Mouse (Mus musculus) limb, embryonic 14.5 days (tissue): Measurements from ENCODE around the gene Trim65. TPM values are rescaled to one million over a fixed set of nuclear protein-coding genes. Genes with fewer than 3 reads are reported as not detected.

Source experiments
- ATAC-seq: fragments of 200-750 bp; cut with Nextera tagmentation; 2 replicates; pipeline ENCODE4 v1.8.0; 2017; ENCODE audit warnings: low read depth, moderate number of reproducible peaks, moderate TSS enrichment; ENCODE audit not compliant: low FRiP score
- DNase-seq: peaks from one replicate; pipeline ENCODE4 v3.0.0-alpha.2; 2015; ENCODE audit warnings: low spot score
- H3K27ac ChIP-seq: fragments of 300-500 bp; sonication (generic); replicated peaks from 2 replicates; pipeline ENCODE4 v1.5.1; 2014; ENCODE audit warnings: low read depth, mild to moderate bottlenecking, low read length, moderate library complexity, mixed read lengths
- H3K27me3 ChIP-seq: fragments of 300-500 bp; sonication (generic); 2 replicates; pipeline ENCODE4 v1.6.1; 2014; ENCODE audit warnings: low read length, mixed read lengths; ENCODE audit not compliant: control insufficient read depth, insufficient read depth
- H3K36me3 ChIP-seq: fragments of 300-500 bp; sonication (generic); 2 replicates; pipeline ENCODE4 v1.6.1; 2014; ENCODE audit warnings: mild to moderate bottlenecking, low read length, moderate library complexity, mixed read lengths; ENCODE audit not compliant: control insufficient read depth, insufficient read depth
- H3K4me1 ChIP-seq: fragments of 300-500 bp; sonication (generic); 2 replicates; pipeline ENCODE4 v1.6.1; 2014; ENCODE audit warnings: antibody characterized with exemption, low read length, mixed read lengths; ENCODE audit not compliant: control insufficient read depth, insufficient read depth
- H3K4me2 ChIP-seq: fragments of 300-500 bp; sonication (generic); replicated peaks from 2 replicates; pipeline ENCODE4 v1.6.1; 2014; ENCODE audit warnings: low read depth, mild to moderate bottlenecking, low read length, moderate library complexity; ENCODE audit not compliant: severe bottlenecking
- H3K4me3 ChIP-seq: fragments of 300-500 bp; sonication (generic); replicated peaks from 2 replicates; pipeline ENCODE4 v1.5.1; 2014; ENCODE audit warnings: low read length
- H3K9ac ChIP-seq: fragments of 300-500 bp; sonication (generic); 2 replicates; pipeline ENCODE4 v1.6.1; 2014; ENCODE audit warnings: mild to moderate bottlenecking, low read depth, low read length, moderate library complexity; ENCODE audit not compliant: severe bottlenecking
- H3K9me3 ChIP-seq: fragments of 300-500 bp; sonication (generic); 2 replicates; pipeline ENCODE4 v1.6.1; 2016; ENCODE audit warnings: low read length; ENCODE audit not compliant: control insufficient read depth
- POLR2A ChIP-seq: fragments of 200-500 bp; IDR thresholded peaks from 2 replicates; pipeline ENCODE4 v1.8.0; 2012; ENCODE audit warnings: inconsistent platforms, mild to moderate bottlenecking, moderate library complexity, borderline replicate concordance; ENCODE audit not compliant: insufficient read depth, insufficient read length; ENCODE audit errors: extremely low read depth
- WGBS: fragments of 180-500 bp; shearing (Covaris S2); extraction: QIAGEN DNeasy Blood & Tissue Kit; methylation state at CpG from one replicate; pipeline ENCODE4 v1.1.7; 2014; 5-methylcytosine and 5-hydroxymethylcytosine counted together
- polyA plus RNA-seq, 2 experiments: library from polyadenylated mRNA; depleted of rRNA in 1 of 2; stranded (reverse) in 1 of 2; unstranded in 1 of 2; fragments of >200 nt; fragmentation: Nextera tagmentation in 1 of 2; extraction: Ambion mirVana in 1 of 2; gene quantifications; 2 replicates each; pipeline versions ENCODE4 v1.2.1 to v1.2.3; 2012 to 2014

Gene Trim65
- polyA plus RNA-seq, 2 experiments = 3.1 to 4.9 TPM

- no peaks in the 10 kb centered on the region for H3K27me3 ChIP-seq
- DNase-seq (no peak), ATAC-seq (no peak)
- peak overlapping the region; percentile 77 for H3K9ac ChIP-seq
- no peak for TF ChIP-seq POLR2A
- 84% methylated on average over 15 of the region's 15 CpGs for WGBS
- H3K9me3 ChIP-seq = no peaks in the 10 kb centered on the region
- peak overlapping the region; percentile 70 for H3K4me2 ChIP-seq
- H3K36me3 ChIP-seq = peaks cover 32% of the 10 kb centered on the region
- H3K27ac ChIP-seq = peak overlapping the region; percentile 89; the same call in 1 of the 2 replicates
- peaks cover 22% of the 10 kb centered on the region for H3K4me1 ChIP-seq
- H3K4me3 ChIP-seq = peak overlapping the region; percentile 58
These were observed 632 bp upstream of the Trim65 start for GRCm38 (mm10) chr11:116131349-116132170.

DNA sequence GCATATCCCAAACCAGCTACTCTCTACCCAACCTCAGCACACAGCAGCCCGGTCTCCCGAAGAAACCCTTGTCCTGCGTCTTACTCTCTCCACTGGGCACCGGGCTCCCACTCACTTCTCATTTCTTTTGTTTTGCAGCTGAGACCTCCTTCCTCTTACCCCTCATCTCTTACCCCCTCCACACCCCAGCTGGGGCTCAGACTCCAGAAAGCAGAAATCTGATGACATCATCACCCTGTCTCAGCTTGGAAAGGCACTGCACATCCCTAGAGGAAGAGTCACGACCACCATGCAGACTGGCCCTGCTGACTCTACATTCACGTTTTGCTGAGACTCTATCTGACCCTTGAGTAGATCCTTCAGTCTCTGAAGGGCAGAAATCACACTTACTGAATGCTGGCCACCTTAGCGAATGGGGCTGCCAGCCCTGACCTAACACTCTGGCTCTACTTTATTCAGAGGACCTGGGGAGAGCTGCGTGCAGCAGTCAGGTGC lies 888 bp downstream of the Trim65 start:
- 49% methylated on average over 8 of the region's 8 CpGs for WGBS
- Histone ChIP-seq H3K36me3 (peaks cover 39% of the 10 kb centered on the region), H3K4me2 (peak overlapping the region; percentile 70), H3K4me3 (peak overlapping the region; percentile 58), H3K9ac (peak overlapping the region; percentile 77), H3K27ac (peak overlapping the region; percentile 89; the same call in 1 of the 2 replicates), H3K4me1 (peaks cover 23% of the 10 kb centered on the region), H3K9me3 (no peaks in the 10 kb centered on the region), H3K27me3 (no peaks in the 10 kb centered on the region)
- DNase-seq (no peak), ATAC-seq (peak; percentile 9; the same call in 1 of the 2 replicates)
- no peak for TF ChIP-seq POLR2A

GRCm38 (mm10) chr11:116129091-116129790 lies 1.7 kb downstream of the Trim65 start:
- H3K4me1 ChIP-seq = peaks cover 23% of the 10 kb centered on the region
- WGBS = 87% methylated on average over 9 of the region's 9 CpGs
- H3K27ac ChIP-seq = no peak overlapping the region
- no peaks in the 10 kb centered on the region for H3K9me3 ChIP-seq
- no peak overlapping the region for H3K9ac ChIP-seq
- TF ChIP-seq POLR2A = no peak
- no peak overlapping the region for H3K4me3 ChIP-seq
- peaks cover 31% of the 10 kb centered on the region for H3K36me3 ChIP-seq
- DNase-seq (no peak), ATAC-seq (no peak)
- H3K4me2 ChIP-seq = no peak overlapping the region; the same call in 1 of the 2 replicates
- no peaks in the 10 kb centered on the region for H3K27me3 ChIP-seq

DNA sequence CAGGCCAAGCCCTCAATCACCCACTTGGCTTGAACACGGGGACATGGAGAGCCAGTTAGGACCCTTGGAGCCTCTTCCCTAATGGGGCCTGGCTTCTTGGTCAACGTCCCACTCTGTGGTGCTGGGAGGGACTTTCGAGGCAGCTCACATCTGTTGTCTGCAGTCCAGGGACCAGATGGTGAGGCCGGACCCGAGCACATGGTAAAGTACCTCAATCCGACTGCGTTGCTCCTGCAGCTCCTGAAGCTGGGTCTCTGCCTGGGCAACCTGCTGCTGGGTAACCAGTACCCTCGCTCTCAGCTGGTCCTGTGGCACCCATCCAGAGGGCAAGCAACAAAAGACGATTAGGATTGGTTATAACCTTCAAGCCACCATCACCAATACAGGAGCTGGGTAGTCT lies 2.9 kb downstream of the Trim65 start:
- no peak for TF ChIP-seq POLR2A
- peaks cover 23% of the 10 kb centered on the region for H3K4me1 ChIP-seq
- H3K27ac ChIP-seq = no peak overlapping the region
- WGBS = 54% methylated on average over 9 of the region's 9 CpGs
- no peak for ATAC-seq
- no peak overlapping the region for H3K4me3 ChIP-seq
- H3K36me3 ChIP-seq = peaks cover 20% of the 10 kb centered on the region
- 0 out of 2 replicates have a peak overlapping the region, but pooled peaks have one; percentile 38 for H3K4me2 ChIP-seq
- H3K9me3 ChIP-seq = no peaks in the 10 kb centered on the region
- 0 out of 2 replicates have a peak overlapping the region, but pooled peaks have one; percentile 18 for H3K9ac ChIP-seq
- H3K27me3 ChIP-seq = no peaks in the 10 kb centered on the region
- DNase-seq = no peak
